Mouse (Mus musculus) monocyte, adult 59 days (primary cell): Measurements from ENCODE around the gene Ugt1a2. TPM values are rescaled to one million over a fixed set of nuclear protein-coding genes. Genes with fewer than 3 reads are reported as not detected.

ENCODE experiments used
- total RNA-seq, 2 experiments: library from RNA; stranded (reverse); gene quantifications; one replicate each; pipeline ENCODE4 v1.2.4; 2023

The Ugt1a2 gene
- total RNA-seq: 1 to 10 TPM; 5.5 to 5.7 TPM

DNA sequence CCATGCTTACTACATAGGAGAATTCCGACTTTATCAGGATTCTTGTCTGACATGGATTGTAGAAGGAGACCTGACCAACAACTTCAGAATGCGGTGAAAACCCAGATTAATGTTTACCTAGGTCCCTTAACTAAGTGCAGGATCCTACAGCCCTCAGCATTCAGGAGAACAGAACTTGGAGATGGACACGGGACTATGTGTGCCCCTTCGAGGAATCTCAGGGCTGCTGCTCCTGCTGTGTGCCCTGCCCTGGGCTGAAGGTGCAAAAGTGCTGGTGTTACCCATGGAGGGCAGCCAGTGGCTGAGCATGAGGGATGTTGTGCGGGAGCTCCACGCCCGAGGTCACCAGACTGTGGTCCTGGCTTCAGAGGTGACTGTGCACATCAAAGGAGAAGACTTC, at the start of gene Ugt1a2:
Gene Ugt1a2, plus strand, starts transcription at position 146 of the 400 bp plus-strand sequence.

DNA sequence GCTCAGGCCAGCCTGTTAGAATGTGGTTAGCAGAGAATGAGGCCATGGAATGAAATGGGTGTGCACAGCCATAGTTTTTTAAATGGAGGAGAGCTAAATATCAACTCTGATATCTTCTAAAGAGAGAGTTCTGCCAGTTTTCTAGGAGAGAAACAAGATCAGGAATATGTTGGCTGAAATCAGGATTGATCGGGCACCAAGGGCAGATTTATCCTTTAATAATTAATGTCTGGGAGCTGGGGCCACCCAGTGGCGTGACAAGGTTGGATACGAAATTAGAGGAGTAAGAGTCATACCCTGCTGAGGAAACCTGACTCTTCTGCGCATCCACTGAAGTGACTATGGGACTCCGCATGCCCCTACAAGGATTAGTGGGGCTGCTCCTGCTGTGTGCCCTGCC, 34.7 kb upstream of the Ugt1a2 start, which contains the start of gene Ugt1a5:
Gene Ugt1a5, plus strand, starts transcription at position 302 of the 400 bp plus-strand sequence.

GRCm38 (mm10) chr1:88205294-88205922, 5.0 kb downstream of the Ugt1a2 start, which contains the start of gene Dnajb3:
TSS of gene Dnajb3 (minus strand) at chr1:88205782.

GRCm38 (mm10) chr1:88211812-88212211, 11.4 kb downstream of the Ugt1a2 start, which contains the start of gene Ugt1a1:
TSS of gene Ugt1a1 (plus strand) at chr1:88211959.

DNA sequence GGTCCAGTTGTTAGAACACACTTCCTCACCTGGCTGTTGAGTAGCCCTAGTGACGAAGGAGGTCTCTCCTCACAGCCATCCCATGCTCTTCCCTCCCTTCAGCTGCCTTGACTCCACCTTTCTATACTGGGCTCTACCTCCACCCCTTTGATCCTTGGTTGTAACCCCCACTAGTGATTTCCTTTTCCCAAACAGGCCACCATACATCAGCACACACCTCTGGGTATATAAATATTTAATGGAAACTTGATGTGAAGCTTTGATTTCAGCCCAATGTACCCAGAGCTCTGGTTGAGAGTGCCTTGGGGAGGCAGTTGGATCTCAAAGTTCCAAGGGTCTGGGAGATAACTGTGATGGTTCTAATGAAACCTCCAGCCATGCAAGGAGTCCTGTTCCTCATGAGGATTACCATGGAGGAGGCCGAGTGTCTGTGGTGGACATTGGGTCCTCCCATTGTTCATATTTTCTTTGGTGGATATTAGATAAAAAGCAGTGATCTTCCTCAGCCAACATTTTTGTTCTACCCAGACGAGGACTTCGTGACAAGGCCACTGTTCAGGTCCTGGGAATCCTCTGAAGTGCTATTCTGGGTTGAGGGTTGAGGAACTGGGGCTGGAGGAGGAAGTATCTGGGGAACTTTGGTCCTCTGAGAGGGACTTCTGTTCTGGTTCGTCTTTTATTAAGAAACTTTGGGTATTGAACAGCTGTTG, 26.4 kb downstream of the Ugt1a2 start, which contains the start of gene Mroh2a:
Gene Mroh2a, plus strand, starts transcription at position 317 of the 710 bp plus-strand sequence.

Other genes with a start within 250 kb of the Ugt1a2 start
- gene Usp40, start 192.1 kb upstream of the Ugt1a2 start, total RNA-seq: 10 to 100 TPM; 14.3 to 21.4 TPM
- not detected for gene Ugt1a10, start 145.2 kb upstream of the Ugt1a2 start, total RNA-seq
- gene Ugt1a9, start 129.8 kb upstream of the Ugt1a2 start, total RNA-seq: not detected
- not detected for gene Ugt1a8, start 112.8 kb upstream of the Ugt1a2 start, total RNA-seq
- gene Ugt1a7c, start 105.5 kb upstream of the Ugt1a2 start, total RNA-seq: 10 to 100 TPM; 58.9 to 72.7 TPM
- gene Ugt1a6b, start 97.3 kb upstream of the Ugt1a2 start, total RNA-seq: 10 to 100 TPM; 17.2 to 19.5 TPM
- 10 to 100 TPM; 10.9 to 13.1 TPM for gene Ugt1a6a, start 65.8 kb upstream of the Ugt1a2 start, total RNA-seq
- 10 to 100 TPM in 1 of 2 experiments, 1 to 10 TPM in 1; 8.0 to 11.5 TPM for gene Ugt1a5, start 34.6 kb upstream of the Ugt1a2 start, total RNA-seq
- gene Dnajb3, start 5.2 kb downstream of the Ugt1a2 start, total RNA-seq: under 1 TPM in 1 of 2 experiments, not detected in 1; 0.52 TPM
- gene Ugt1a1, start 11.4 kb downstream of the Ugt1a2 start, total RNA-seq: 1 to 10 TPM; 5.9 to 6.4 TPM
- gene Mroh2a, start 26.4 kb downstream of the Ugt1a2 start, total RNA-seq: 1 to 10 TPM; 1.3 to 2.1 TPM
- 10 to 100 TPM; 66.1 to 71.8 TPM for gene Hjurp, start 77.0 kb downstream of the Ugt1a2 start, total RNA-seq
- not detected for gene Trpm8, start 77.1 kb downstream of the Ugt1a2 start, total RNA-seq
- not detected for gene Spp2, start 206.4 kb downstream of the Ugt1a2 start, total RNA-seq